Mouse (Mus musculus) ES-E14 (cell line): ENCODE measurements around the gene Sigmar1. TPM values are rescaled to one million over a fixed set of nuclear protein-coding genes. Genes with fewer than 3 reads are reported as not detected.
A peak's percentile ranks its signal among the peaks of the same experiment; 100 is the strongest.

Experiments used
- DNase-seq: peaks from one replicate; pipeline ENCODE4 v3.0.0-alpha.2; 2013; ENCODE audit warnings: low read depth, low spot score
- H3K27ac ChIP-seq: 2 replicates; pipeline ENCODE4 v1.5.1; 2012; ENCODE audit warnings: low read depth, mild to moderate bottlenecking, low read length, moderate library complexity, mixed read lengths; ENCODE audit not compliant: poor library complexity, insufficient read depth, severe bottlenecking
- H3K36me3 ChIP-seq: 2 replicates; pipeline ENCODE4 v1.6.1; 2012; ENCODE audit warnings: mild to moderate bottlenecking, low read length, moderate library complexity, mixed read lengths; ENCODE audit not compliant: control insufficient read depth, poor library complexity, insufficient read depth, severe bottlenecking
- H3K4me1 ChIP-seq, 2 experiments: fragments of 150-350 bp in 1 of 2; sonication (generic) in 1 of 2; 2 replicates each; pipeline ENCODE4 v1.6.1; 2012; ENCODE audit warnings: low read length in 2 of 2, mild to moderate bottlenecking in 1 of 2, mixed read lengths in 1 of 2; ENCODE audit not compliant: control insufficient read depth in 2 of 2, insufficient read depth in 2 of 2, poor library complexity in 1 of 2
- H3K4me3 ChIP-seq, 2 experiments: fragments of 150-350 bp in 1 of 2; sonication (generic) in 1 of 2; 2 replicates each; pipeline ENCODE4 v1.5.1; 2012; ENCODE audit warnings: low read length in 2 of 2, low read depth in 1 of 2, mild to moderate bottlenecking in 1 of 2, mixed read lengths in 1 of 2; ENCODE audit not compliant: insufficient read depth in 1 of 2, poor library complexity in 1 of 2, severe bottlenecking in 1 of 2
- H3K9ac ChIP-seq: 2 replicates; pipeline ENCODE4 v1.6.1; 2012; ENCODE audit warnings: low read depth, mild to moderate bottlenecking, low read length, mixed read lengths; ENCODE audit not compliant: poor library complexity, insufficient read depth, severe bottlenecking
- H3K9me3 ChIP-seq: fragments of 150-350 bp; sonication (generic); 2 replicates; pipeline ENCODE4 v1.6.1; 2012; ENCODE audit warnings: low read depth, mild to moderate bottlenecking, low read length; ENCODE audit not compliant: control insufficient read depth, insufficient read depth
- CHD2 ChIP-seq: IDR thresholded peaks from 2 replicates; pipeline ENCODE4 v1.6.1; 2014; ENCODE audit warnings: mild to moderate bottlenecking, low read depth, low read length, inconsistent platforms
- HCFC1 ChIP-seq: IDR thresholded peaks from 2 replicates; pipeline ENCODE4 v1.6.1; 2012; ENCODE audit warnings: low read length, inconsistent platforms, borderline replicate concordance; ENCODE audit not compliant: insufficient read depth
- MAFK ChIP-seq: IDR thresholded peaks from 2 replicates; pipeline ENCODE4 v1.6.1; 2014; ENCODE audit warnings: mild to moderate bottlenecking, low read depth, low read length, inconsistent platforms; ENCODE audit not compliant: insufficient read depth
- ZC3H11A ChIP-seq: IDR thresholded peaks from 2 replicates; pipeline ENCODE4 v1.6.1; 2012; ENCODE audit warnings: low read depth, mild to moderate bottlenecking, inconsistent platforms, low read length, borderline replicate concordance
- ZNF384 ChIP-seq: IDR thresholded peaks from 2 replicates; pipeline ENCODE4 v1.6.1; 2012; ENCODE audit warnings: low read depth, low read length, inconsistent platforms
- in situ Hi-C, 2 experiments: fragments of 600-800 bp; cut with MboI; formaldehyde crosslinking; loops; one replicate each; pipeline ENCODE4 v1.15.1; 2025; ENCODE audit warnings: low sequenced_read_pairs in 2 of 2, inconsistent platforms in 1 of 2; ENCODE audit not compliant: unreplicated experiment in 2 of 2
- total RNA-seq: library from RNA; depleted of rRNA; stranded (reverse); fragments of 300-350 nt; gene quantifications from 2 replicates; pipeline ENCODE4 v1.2.3, GENCODE M21; 2012

Gene Sigmar1
- total RNA-seq, 1 experiment: 198 TPM

DNA sequence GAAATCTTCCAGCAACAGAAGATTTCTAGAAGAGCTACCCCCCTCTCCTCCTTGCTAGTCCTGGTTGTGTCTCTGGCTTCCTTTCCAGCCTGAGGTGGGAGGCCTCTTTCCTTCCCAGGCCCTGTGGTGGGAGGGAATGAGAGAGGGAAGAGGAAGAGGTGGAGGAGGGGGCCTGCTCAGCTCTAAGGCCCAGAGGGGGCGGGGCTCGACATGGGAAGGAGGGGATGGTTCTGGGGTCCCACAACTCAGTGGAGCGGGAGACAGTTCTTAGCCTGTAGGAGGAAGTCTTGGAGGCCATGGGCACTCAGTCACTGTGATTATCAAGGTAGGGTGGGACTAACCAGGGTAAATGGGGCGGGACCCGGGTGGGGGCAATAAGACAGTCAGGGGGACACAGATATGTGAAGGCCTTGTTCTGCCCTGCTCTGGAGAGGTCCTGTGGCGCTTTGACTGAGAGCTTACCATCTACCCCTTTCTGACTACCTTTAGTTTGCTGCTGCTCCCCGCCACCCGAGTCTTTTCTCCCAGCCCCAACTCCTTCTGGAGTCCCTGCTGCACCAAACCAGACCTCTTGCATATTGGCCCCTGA lies 6.2 kb upstream of the Sigmar1 start:
- TF ChIP-seq HCFC1 (no peak), ZC3H11A (no peak), CHD2 (no peak), ZNF384 (no peak), MAFK (no peak)
- DNase-seq: no peak
- no peaks in the 10 kb centered on the region for H3K9me3 ChIP-seq
- peaks cover 2 to 11% of the 10 kb centered on the region in 2 experiments; a peak in 1 of 4 replicates for H3K4me1 ChIP-seq
- in situ Hi-C loops: no loop called here
- H3K9ac ChIP-seq: no peak overlapping the region
- H3K36me3 ChIP-seq: peaks cover 9% of the 10 kb centered on the region; the same call in 1 of the 2 replicates
- H3K27ac ChIP-seq: no peak overlapping the region
- H3K4me3 ChIP-seq: peak overlapping the region in 1 of 2 experiments; percentile 44; a peak in 2 of 4 replicates

DNA sequence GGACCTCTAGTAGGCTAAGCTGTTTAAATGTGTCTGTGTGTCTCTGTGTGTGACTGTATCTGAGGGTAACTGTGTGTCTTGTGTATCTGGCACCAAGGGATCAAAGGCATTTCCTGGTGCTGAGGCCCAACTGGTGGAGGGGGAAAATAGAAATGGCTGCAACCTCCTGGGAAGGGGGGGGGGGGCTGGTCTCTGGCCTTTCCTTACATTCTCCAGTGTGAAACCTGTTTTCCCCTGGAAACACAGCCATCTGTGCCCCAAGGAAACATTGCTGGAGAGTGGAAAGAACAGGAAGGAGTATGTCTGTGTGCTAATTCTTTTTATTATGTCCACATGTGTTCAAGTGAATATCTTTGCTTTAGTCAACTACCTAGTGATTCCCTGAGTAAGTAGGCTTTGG lies 5.7 kb upstream of the Sigmar1 start:
- Histone ChIP-seq H3K9ac (no peak overlapping the region), H3K27ac (no peak overlapping the region), H3K4me3 (no peak overlapping the region), H3K9me3 (no peaks in the 10 kb centered on the region), H3K36me3 (peaks cover 11% of the 10 kb centered on the region; the same call in 1 of the 2 replicates), H3K4me1 (peaks cover 2 to 11% of the 10 kb centered on the region in 2 experiments; a peak in 1 of 4 replicates)
- DNase-seq: no peak
- in situ Hi-C loops: no loop called here
- TF ChIP-seq ZNF384: no peak
- no peak for TF ChIP-seq HCFC1
- TF ChIP-seq CHD2: no peak
- no peak for TF ChIP-seq MAFK
- TF ChIP-seq ZC3H11A: no peak

DNA sequence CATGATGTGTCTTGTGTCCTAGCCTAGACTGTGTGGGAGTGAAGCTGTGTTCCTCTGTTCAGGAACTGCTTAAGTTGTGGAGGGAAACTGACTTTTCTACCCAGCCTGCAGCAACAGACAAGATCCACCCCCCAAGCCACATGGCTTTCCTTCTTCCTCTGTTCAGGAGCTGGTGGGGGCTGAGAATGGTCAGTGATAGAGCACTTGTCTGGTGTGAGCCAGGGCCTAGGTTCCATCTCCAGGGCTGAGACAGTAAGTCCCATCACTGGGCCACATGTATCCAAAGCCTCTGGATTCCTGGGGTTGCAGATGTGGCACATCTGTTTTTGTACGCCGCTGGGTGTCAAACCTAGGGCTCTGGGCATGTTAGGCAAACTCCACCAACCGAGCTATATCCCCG lies 5.0 kb upstream of the Sigmar1 start:
- peak overlapping the region in 1 of 2 experiments; percentile 58; a peak in 1 of 4 replicates for H3K4me3 ChIP-seq
- H3K9ac ChIP-seq: 0 out of 2 replicates have a peak overlapping the region, but pooled peaks have one; percentile 50
- in situ Hi-C loops: no loop called here
- no peak for DNase-seq
- H3K9me3 ChIP-seq: no peaks in the 10 kb centered on the region
- peaks cover 11% of the 10 kb centered on the region; the same call in 1 of the 2 replicates for H3K36me3 ChIP-seq
- H3K27ac ChIP-seq: no peak overlapping the region
- no peak for TF ChIP-seq ZNF384
- TF ChIP-seq CHD2: no peak
- no peak for TF ChIP-seq HCFC1
- TF ChIP-seq MAFK: no peak
- no peak for TF ChIP-seq ZC3H11A
- H3K4me1 ChIP-seq: peaks cover 2 to 16% of the 10 kb centered on the region in 2 experiments; a peak in 2 of 4 replicates

DNA sequence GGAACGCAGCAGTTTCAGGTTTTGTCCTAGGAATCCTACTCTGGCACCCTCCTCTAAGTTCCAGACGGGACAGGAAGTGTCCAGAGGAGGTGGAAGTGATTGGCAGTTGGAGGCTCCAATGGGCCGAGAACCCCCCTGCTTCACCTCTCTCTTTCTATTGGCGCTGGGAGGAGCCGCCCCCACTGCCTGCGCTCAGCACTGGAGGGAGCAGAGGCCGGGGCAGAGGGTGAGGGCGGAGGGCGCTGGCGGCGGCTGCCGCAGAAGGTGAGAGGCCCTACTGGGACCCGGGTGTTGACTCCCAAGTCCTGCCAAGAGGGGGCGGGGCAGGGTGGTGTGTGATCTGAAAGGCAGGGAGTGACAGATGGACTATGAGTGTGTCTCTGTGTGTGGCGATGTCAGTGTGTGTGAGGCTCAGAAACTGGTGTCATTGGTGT lies 4.3 kb upstream of the Sigmar1 start:
- Histone ChIP-seq H3K9ac (peak overlapping the region; percentile 65; the same call in 1 of the 2 replicates), H3K9me3 (no peaks in the 10 kb centered on the region), H3K4me3 (peak overlapping the region; percentile 43 to 58), H3K27ac (no peak overlapping the region), H3K36me3 (peaks cover 11% of the 10 kb centered on the region; the same call in 1 of the 2 replicates), H3K4me1 (peaks cover 2 to 16% of the 10 kb centered on the region in 2 experiments; a peak in 2 of 4 replicates)
- in situ Hi-C loops: no loop called here
- DNase-seq: peak; percentile 89
- no peak for TF ChIP-seq HCFC1
- TF ChIP-seq MAFK: no peak
- TF ChIP-seq CHD2: peak; percentile 65; the same call in 1 of the 2 replicates
- no peak for TF ChIP-seq ZNF384
